Mouse (Mus musculus) thymus, postnatal 14 days (tissue): Measurements from ENCODE around the gene Pde4dip.

Experiments
- DNase-seq: peaks from one replicate; pipeline ENCODE4 v3.0.0; 2021

Pde4dip gene

DNA sequence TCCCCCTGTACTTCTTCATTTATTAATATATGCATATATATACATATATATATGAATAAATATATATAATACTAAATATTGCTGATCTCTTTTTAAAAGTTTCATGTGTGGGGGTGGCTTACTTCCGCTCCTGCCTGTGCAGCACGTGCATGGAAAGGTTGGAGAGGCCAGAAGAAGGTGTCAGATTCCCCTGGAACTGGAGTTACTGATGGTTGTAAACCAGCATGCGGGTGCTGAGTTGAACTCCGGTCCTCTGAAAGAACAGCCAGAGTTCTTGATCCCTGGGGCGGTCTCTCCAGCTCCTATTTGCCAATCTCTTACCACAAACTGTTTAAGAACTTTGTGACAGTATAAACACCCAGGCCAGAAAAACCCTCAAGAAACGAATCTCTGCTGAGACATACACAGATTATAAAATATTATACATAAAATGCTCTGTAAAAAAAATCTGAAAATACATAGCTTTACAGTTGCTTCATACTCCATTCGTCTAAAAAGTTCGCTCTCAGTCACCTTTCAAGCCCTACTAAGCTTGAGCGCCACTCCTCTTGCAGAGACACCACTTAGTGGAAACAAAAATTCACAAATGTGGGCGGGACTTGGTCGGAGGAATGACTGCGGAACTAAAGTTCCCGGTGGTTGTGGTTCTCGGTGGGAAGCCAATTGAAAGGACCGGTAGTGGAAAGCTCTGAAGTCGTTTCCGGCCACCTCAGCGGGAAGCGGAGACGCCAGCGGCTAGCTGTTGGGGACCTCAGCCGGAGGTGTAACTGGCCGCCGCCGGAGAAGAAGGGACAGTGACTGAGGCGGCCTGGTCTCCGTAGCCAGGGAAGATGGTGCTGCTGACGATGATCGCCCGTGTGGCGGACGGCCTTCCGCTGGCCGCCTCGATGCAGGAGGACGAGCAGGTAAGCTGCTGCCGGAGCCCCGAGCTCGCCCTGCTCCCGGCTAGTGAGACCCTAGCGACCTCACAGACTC, 12.3 kb upstream of the Pde4dip start, which contains the start of gene Sec22b:
TSS of gene Sec22b (plus strand) at position 675 of the 975 bp plus-strand sequence.
- DNase-seq: peak; percentile 88

DNA sequence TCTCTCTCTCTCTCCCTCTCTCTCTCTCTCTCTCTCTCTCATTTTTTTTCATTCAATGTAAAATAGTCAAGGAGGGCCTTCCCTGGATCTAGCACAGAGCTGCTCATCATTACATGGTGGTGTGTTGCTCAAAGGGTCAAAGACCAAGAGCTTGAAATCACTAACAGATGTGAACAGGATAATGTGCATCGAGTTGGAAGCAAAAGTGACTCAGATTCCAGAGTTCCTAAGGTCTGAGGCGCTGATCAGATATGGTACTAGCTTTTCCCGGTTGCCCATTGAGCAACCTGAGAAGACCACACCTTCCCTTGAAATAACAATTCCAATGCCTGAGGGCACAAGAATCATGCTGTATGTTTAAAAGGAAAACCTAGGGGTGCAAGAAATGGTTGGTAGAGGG, 9.9 kb upstream of the Pde4dip start:
- DNase-seq: no peak

DNA sequence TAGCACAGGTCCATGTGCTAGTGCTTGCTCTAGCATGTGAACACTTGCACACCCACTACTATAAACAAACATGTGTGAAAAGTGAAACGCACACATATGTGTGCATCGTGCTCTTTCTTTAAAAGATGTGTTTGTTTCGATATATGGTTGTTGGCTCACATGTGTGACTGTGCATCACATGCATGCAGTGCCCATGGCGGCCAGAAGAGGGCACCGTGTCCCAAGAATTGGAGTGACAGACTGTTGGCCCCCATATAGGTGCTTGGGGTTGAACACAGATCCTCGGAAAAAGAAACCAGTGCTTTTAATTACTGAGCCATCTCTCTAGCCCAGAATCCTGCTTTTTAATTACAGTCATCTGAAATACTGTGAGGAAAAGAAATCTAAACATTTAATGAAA, 6.2 kb upstream of the Pde4dip start:
- peak; percentile 63 for DNase-seq

DNA sequence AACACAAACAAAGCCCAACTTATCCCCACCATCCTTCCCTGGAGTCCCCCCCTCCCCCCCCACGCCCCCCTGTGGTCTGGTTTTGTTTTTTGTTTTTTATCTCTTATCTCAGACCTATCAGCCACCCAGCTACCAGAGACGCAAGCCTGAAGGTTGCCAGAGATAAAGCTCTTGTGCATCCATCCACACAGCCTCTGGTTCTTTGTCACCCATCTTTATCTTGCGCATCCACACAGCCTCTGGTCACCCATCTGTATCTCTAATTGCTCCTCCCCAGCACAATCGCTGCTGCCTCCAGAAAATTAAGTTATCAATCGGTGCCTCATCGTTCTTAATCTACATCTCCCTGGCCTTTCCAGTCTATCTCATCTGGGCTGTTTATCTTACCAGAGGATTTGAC, 1.7 kb upstream of the Pde4dip start:
- no peak for DNase-seq

DNA sequence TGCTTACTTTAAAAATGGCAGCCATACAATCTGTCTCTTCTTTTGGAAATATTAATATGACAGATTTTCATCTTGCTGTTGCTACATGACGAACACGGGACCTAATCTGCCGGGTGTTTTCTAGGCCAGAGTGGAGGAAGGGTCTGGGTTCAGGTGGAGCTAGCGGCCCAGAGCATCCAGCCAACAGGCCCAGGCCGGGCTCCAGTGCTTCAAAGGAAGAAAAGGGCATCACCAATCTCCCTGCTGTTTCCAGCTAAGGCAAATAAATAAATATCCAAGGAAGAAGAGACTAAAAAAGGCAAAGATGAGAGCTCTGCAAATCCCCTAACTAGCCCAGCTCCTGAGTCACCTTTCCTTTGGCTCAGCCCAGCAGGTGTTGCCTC, 731 bp downstream of the Pde4dip start:
- DNase-seq: no peak

DNA sequence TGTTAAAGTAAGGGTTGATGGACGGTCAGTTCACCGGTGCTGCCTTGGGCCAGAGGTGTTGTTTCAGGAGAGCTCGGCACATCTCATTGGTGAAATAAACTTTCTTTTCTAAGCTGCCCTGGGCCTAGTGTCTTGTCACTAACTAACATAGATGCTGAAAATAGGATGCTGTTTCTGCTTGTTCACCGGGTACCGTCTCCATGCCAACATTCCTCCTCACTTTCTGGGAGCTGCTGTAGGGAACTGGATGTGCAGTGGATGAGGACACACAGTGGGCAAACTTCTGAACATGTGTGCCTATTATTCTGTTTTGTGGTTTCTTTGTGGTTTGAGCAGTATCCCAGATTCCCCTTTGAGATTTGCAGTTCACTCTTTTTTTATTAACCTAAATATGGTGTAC, 6.9 kb downstream of the Pde4dip start:
- no peak for DNase-seq

DNA sequence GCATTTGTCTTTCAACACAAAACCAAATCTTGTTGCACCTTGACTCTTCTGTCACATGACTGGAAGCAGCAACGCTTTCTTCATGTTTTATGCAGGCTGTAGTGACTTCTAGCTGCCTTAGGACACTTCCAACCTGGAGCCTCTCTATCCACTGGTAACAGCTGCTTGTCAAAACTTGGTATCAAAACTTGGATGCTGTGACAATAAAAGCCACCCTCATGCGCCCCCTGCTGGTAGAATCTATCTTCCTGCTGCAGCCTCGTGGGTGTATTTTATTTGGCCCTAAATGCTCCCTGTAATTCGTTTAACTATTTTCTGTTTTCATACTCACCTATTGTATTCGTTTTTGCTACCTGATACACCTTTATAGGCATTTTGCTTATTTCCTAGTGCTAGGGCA, 9.3 kb downstream of the Pde4dip start:
- DNase-seq: peak; percentile 75

DNA sequence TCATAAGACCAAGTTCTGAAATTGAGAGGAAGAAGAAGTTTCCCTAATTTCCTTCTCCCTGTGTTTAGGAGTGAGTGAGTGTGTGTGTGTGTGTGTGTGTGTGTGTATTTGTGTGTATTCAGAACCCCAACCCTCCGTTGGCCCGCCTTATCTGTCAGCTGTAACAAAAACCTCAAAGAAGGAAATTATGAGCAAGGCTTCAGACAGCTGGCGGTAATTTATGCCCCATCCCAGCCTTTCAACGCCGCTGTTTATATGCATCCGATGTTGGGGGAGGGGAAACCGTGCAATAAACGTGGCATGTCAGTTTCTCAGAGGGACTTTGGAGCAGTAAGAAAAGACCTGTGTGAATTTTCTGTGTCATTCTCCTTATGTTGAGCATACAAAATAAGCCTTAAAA, 12.2 kb downstream of the Pde4dip start:
- DNase-seq: no peak

DNA sequence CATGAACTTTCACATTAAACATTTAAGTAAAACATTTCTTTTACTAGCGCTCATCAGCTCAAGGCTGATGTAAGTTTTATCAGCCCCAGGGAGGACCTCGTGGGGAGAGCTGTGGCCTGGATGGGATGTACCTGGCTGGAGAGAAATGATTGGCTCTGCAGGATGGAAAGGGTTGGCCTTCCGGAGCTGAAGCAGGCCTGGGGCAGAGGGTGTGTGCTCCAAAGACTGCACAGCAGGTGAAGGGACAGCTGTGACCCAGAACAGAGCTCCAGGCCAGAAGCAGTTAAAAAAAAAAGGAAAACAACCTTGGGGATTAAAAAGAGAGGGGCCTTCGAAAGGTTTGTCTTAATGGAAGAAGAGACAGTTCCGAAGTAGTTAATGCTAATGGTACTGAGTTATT, 13.7 kb downstream of the Pde4dip start:
- no peak for DNase-seq

DNA sequence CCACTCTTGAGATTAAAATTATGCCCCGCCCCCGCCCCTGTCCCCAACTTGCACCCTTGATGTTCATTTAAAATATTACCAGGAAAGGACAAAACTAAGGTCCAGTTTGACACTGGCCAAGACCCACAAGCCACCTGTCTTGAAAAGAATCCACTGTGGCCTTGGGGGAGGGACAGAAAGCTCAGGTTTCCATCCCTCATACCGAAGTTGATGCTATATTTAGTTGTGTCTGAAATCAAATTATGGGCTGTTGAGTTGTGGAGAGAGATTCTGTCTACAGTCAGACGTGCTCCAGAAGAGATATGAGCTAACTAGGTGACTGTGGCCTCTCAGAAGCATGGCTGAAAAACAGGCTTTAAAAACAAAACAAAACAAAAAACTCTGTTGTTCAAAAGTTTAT, 18.8 kb downstream of the Pde4dip start:
- no peak for DNase-seq

DNA sequence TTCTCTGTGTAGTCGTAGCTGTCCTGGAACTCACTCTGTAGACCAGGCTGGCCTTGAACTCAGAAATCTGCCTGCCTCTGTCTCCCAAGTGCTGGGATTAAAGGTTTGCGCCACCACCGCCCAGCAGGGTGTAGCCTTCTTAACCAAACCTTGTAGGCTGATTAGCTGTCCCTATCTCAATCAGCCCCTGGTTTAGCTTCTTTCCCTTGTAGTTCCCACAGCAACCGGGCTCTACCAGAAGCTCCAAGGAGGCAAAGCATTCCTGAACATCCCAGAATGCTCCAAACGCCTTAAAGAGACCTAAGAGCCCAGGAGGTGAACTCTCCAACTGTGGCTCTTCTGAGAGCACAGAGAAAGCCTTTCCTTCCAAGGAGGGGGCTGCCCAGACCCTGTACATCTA, 19.8 kb downstream of the Pde4dip start:
- DNase-seq: no peak

DNA sequence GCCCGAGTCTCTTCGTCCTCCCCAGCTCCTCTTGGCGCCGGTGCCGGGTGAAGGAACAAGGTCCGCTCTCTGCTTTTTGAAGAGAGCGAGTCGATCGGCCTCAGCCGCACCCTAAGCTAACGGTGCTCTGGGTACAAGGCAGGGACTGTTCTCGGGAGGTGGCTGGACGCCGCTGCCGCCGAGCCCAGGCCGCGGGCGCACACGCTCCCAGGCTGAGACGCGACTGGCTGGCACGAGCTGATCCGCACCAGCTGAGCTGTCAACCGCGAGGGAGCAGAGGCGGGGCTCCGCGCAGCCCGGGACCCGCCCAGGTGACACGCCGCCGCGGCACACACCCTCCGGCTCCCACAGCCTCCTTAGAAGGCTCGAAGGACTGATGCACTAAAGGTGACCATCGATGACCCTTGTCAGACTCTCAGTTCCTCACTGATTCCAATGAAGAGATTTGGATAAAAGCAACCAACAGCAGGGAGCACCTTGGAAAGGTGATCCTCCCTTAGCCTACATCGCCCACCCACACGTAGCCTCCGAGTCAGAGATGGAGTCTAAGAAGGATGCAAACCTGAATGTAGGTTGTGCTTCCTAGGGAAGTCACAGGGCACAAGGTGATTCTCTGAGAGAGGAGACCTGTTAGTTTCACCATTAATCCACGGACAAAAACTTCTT, 20.4 kb downstream of the Pde4dip start:
- peak; percentile 63 for DNase-seq

DNA sequence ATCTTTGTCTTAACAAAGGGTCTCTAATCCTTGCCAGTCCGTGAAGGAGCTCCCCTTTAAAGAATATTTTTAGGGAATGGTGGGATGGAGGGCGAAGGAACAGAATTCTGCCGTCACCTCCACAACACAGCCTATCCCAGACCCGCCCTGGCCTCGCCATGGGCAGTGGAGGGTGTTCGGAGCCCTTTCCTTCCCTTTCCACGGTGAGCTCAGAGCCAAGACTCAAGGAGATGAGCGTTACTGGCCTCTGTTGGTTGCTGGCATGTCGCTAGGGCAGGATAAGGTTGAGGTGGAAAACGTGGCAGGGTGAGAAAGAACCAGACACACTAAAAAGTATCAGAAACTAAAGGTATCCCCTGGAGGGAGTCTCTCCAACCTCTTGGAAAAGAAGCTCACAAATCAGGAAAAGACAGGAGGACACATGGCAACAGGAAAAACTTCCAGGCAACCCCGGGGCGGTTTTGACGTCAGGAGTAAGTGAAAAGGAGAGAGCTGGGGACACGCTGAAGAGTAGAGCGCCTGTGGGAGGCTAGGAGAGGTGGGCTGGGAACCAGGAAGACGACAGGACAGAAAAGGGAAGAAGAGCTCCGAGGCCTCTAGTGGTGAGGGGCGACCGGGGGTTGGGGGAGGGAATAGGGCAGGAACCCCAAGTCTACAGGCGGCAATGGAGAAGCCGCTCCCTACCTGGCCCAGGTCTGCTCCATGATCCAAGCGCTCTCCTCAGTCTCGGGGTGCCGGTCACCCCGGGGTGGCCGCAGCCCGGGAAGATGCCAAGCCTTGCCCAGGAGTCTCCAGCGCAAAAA, 21.1 kb downstream of the Pde4dip start:
- peak; percentile 6 for DNase-seq

DNA sequence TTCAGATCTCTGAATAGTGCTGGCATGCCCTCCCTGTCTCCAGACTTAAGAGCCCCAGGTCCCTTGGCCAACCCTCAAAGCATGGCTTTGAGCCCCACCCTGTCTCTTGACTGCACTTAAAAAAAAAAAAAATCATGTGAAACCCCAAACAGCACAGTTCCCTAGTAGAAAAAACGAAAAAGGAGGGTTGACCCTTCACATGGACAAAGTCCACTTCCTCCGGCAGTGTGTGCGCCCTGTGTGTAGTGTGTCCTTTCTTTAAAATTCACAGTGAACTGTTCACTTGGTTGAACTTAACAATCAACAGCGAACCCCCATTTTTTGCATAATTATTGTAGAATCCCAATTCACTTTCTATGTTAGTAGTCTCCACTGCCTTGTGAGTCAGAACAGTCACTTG, 21.8 kb downstream of the Pde4dip start:
- no peak for DNase-seq

DNA sequence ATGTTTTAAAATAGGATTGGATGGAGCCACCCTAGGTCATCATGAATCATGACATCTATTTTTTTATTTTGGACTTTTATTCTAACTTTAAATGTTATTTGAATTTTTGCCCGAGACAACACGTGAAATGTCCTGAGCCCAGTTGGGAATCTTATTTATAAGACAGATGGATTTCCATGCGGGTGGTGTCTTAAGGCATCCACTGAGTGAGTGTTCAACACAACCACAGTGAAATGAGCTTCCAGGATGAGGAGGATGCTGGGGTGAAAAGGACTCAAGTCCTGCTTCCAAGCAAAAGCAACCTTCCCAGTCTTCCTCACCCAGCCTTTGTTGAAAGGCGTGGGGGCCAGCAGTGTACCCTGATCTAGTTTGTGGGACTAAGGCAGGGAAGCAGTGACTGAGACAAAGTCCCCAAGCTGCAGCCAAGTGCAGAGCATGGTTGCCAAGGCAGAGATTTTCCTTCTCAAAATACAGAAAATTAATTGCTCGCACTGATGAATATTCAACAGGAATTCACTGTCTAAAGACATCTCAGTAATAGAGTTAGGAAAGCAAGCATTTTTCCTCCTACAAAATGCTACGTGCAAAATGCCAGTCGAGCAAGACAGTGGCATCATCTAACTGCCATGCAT, 27.6 kb downstream of the Pde4dip start:
- no peak for DNase-seq

DNA sequence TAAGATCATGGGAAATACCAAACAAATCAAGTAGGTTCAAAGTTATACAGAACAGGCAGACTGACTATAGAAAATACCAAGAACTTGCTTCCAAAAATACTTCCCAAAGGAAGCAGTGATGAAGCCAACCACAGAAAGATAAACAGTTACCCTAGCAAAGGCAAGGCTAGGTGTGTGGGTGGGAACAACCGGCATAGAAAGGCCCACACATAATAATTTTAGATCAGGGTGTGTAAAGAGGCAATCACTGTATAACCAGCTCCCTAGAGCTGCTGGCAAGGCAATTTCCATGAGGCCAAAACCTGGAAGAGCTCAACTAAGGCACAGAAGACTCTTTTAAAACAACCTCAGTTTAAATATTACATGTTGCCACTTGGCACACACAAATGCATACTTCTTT, 29.1 kb downstream of the Pde4dip start:
- DNase-seq: no peak

DNA sequence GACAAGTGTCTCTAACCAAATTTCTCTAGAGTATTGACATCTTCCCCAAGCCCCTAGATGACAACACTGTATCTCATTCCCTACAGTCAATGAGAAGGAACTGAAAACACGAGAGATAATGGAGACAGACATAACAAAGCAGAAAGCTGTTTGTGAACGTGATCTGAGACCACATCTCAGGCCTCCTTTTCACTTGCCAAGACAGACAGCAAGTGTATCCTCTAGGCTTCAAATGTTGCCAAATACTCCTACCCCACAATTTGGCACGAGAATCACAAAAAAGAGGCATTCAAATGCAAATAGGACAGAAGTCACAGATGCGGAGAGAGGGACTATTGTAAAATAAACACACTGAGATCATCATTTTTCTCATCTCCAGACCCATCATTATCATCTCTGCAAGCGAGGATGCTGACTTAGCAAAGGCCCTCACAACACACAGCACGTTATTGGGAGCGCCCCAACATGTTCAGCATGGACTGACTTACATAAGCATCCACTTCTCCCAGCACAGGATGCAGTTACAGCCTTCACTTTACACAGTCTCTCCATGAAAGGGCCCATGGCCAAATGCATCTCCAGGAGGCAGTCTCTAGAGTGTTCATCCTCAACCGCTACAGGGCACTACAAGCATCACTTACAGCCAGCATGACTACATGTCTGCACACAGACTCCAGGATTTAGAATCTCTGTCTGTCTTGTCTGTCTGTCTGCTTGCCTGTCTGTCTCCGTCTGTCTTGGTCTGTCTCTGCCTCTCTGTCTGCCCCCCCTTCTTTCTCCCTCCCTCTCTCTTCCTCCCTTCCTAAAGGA, 33.7 kb downstream of the Pde4dip start:
- DNase-seq: no peak

DNA sequence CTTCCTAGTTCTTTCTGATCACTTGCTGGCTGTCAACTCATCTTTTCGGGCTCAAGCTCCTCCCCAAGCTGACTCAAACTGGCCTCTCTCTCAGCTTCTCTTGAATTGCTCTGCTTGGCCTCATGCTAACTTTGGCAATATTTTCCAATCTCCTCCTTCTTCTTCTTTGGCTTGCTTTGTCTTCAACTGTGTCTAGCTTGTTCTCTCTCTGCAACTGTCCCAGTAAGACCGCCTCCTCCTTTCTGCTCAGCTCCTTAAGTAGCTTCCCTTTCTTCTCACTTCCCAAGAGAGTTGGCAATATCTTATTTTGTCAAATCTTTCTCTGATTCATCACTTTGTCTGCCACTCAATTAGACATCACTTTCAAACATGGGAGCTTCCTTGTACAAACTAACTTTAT, 36.7 kb downstream of the Pde4dip start:
- no peak for DNase-seq

DNA sequence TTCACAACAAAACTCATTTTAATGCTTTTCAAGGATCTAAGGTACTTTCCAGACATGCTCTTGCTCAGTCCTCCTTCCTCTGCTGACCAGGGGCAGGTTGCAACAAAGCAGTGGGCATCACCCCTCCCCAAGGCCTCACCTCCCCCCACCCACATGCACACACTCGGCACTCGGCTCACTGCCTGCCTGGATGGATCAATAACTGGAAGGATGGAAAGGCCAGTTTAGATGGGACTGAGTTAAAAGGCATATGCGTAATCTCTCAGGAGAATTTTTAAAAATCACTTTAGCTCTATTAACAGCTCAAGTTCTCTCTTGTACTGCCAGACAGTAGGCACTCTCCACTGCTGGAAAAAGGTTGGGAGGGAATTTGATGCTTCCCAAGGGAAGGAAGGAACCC, 40.9 kb downstream of the Pde4dip start:
- DNase-seq: no peak

DNA sequence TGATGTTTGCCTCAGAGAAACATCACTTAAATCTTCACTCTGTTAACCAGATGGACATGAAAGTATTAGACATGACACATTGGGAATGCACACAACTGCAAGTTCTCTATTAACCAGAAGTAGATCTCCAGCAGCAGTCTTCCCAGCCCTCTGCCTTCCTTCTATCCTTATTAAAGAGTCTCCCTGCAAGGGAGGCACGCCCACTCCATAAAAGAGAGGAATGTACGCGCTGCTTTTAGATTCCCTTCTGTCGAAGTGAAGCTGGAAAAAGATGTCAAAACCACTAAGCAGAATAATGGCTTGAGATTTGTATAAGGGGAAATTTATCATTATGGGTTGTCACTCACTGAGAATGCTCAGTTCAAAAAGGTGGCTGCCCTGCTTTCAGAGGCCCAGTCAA, 42.1 kb downstream of the Pde4dip start:
- no peak for DNase-seq

DNA sequence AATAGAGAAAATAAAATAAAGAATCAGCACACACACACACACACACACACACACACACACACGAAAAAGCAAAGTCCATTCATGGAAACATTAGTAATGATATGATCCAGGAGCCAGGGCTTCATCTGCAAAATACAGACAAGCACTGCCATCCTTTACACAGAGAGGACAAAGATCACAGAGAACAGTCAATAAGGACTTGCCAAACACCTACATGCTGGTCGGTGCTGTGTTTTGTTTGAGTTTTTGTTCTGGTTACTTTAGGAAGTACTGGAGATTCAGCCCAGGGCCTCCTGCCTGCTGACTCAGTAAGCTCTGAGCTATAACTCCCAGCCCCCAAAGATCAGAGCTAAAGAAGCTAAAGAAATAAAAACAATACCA, 43.7 kb downstream of the Pde4dip start:
- DNase-seq: no peak

DNA sequence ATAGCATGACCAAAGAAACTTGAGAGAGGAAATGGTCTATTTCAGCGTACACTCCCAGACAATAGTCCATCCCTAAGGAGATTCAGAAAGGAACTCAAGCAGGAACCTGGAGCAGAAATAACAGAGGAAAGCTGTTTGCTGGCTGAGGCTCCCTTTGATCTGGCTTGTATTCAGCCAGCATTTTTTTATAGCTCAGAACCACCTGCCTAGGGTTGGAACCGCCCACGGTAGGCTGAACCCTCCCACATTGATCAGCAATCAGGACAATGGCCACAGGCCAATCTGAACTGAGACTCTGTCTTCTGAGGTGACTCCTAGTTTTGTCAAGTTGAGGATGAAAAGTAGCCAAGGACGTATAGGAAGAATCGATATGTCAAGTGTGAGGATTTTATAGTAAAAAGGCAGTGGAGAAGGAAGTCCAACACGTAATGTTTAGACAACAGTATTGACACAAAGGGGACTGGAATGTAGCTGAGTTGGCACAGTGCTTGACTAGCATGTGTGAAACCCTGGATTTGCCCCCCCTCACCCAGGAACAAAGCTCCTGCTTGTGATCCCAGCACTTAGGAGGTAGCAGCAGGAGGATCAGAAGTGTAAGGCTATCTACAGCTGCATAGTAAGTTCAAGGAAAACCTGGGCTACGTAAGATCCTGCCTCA, 44.2 kb downstream of the Pde4dip start:
- DNase-seq: no peak
